Mouse (Mus musculus) Patski (cell line): ENCODE measurements around the gene Prrc2c. TPM values are rescaled to one million over a fixed set of nuclear protein-coding genes. Genes with fewer than 3 reads are reported as not detected.
A peak's percentile ranks its signal among the peaks of the same experiment; 100 is the strongest.
"Not testable (repeated sequence)": the region's sequence is repeated elsewhere in the genome, so short reads cannot be mapped to it uniquely, and the experiment has no call there.

Source experiments
- ATAC-seq: fragments of 100-300 bp; one replicate; pipeline ENCODE4 v1.8.0; 2021
- CTCF ChIA-PET: fragments of 350-600 bp; sonication (Branson Sonifier 250); formaldehyde crosslinking; loops from one replicate; lab custom pipeline; 2022; ENCODE audit warnings: inconsistent platforms; lab: Charles Lee
- POLR2A ChIA-PET: fragments of 350-600 bp; sonication (Branson Sonifier 250); formaldehyde crosslinking; loops from one replicate; lab custom pipeline; 2022; ENCODE audit warnings: antibody characterized with exemption, inconsistent platforms; lab: Charles Lee
- DNase-seq: peaks from one replicate; pipeline ENCODE4 v3.0.0-alpha.2; 2011; ENCODE audit warnings: low read depth, low spot score
- H3K27me3 ChIP-seq: fragments of 371-371 bp; one replicate; pipeline ENCODE4 v1.5.1; 2021
- CTCF ChIP-seq: fragments of 100-300 bp; IDR thresholded peaks from one replicate; pipeline ENCODE4 v1.5.1; 2021
- in situ Hi-C: fragments of 300-500 bp; cut with MboI; formaldehyde crosslinking; loops from 3 replicates; pipeline ENCODE4 v1.11.1; 2018; ENCODE audit warnings: low pct_unique_long_range_greater_than_20kb, mixed read lengths
- polyA plus RNA-seq: library from polyadenylated mRNA; unstranded; gene quantifications from one replicate; pipeline ENCODE4 v1.2.3, GENCODE M21; 2021

Gene Prrc2c
- 78.5 TPM for polyA plus RNA-seq

- DNase-seq (peak; percentile 91), ATAC-seq (peak; percentile 85)
- peak; percentile 75 for TF ChIP-seq CTCF
- CTCF ChIA-PET: no interaction called here
- in situ Hi-C loops: no loop called here
- POLR2A ChIA-PET: interaction anchor here (1.0 kb wide), 1 partner anchor 10 kb away, joined by 7 read pairs; no protein-coding TSS in a partner anchor
- H3K27me3 ChIP-seq: peaks cover 8% of the 10 kb centered on the region
These were observed at the start of gene Prrc2c for GRCm38 (mm10) chr1:162740401-162740835. TSS of gene Prrc2c (minus strand) at chr1:162740556.

- in situ Hi-C loops: no loop called here
- ChIA-PET POLR2A (no interaction called here), CTCF (interaction anchor here (1.5 to 2.2 kb wide), 2 partner anchors 8 to 25 kb away, joined by 3 to 6 read pairs; no protein-coding TSS in a partner anchor)
- TF ChIP-seq CTCF: no peak
- H3K27me3 ChIP-seq: peaks cover 3% of the 10 kb centered on the region
- DNase-seq: no peak
- ATAC-seq: no peak
These were observed 44.9 kb upstream of the Prrc2c start for GRCm38 (mm10) chr1:162785222-162785621.

GRCm38 (mm10) chr1:162783669-162784248 is 43.4 kb upstream of the Prrc2c start:
- no peak for ATAC-seq
- no peak for TF ChIP-seq CTCF
- ChIA-PET POLR2A (no interaction called here), CTCF (interaction anchor here (0.7 to 2.2 kb wide), 6 partner anchors 7 to 64 kb away, joined by 3 to 6 read pairs (median 3); partner anchors contain the start of gene Fmo4)
- H3K27me3 ChIP-seq: peaks cover 7% of the 10 kb centered on the region
- DNase-seq: no peak
- in situ Hi-C loops: no loop called here

- in situ Hi-C loops: not testable (repeated sequence)
These were observed 40.7 kb upstream of the Prrc2c start for GRCm38 (mm10) chr1:162781035-162781434.

GRCm38 (mm10) chr1:162777943-162778538 is 37.7 kb upstream of the Prrc2c start:
- DNase-seq (no peak), ATAC-seq (no peak)
- ChIA-PET POLR2A (no interaction called here), CTCF (no interaction called here)
- H3K27me3 ChIP-seq: peaks cover 19% of the 10 kb centered on the region
- no peak for TF ChIP-seq CTCF
- in situ Hi-C loops: no loop called here

More at GRCm38 (mm10) chr1:162781035-162781434, 40.7 kb upstream of the Prrc2c start:
- ATAC-seq, DNase-seq, POLR2A ChIA-PET: not testable (repeated sequence)
- TF ChIP-seq CTCF: peak; percentile 47
- CTCF ChIA-PET: interaction anchor here (1.5 to 1.9 kb wide), 3 partner anchors 15 to 281 kb away, joined by 4 to 6 read pairs (median 4); no protein-coding TSS in a partner anchor
- H3K27me3 ChIP-seq: peaks cover 19% of the 10 kb centered on the region

GRCm38 (mm10) chr1:162773661-162774060 is 33.3 kb upstream of the Prrc2c start:
- ChIA-PET POLR2A (no interaction called here), CTCF (interaction anchor here (0.7 kb wide), 1 partner anchor 102 kb away, joined by 3 read pairs; no protein-coding TSS in a partner anchor)
- TF ChIP-seq CTCF: no peak
- ATAC-seq (peak; percentile 62), DNase-seq (no peak)
- H3K27me3 ChIP-seq: peaks cover 12% of the 10 kb centered on the region
- in situ Hi-C loops: no loop called here

- no peak for TF ChIP-seq CTCF
- peaks cover 5% of the 10 kb centered on the region for H3K27me3 ChIP-seq
- ChIA-PET POLR2A (no interaction called here), CTCF (interaction anchor here (1.3 kb wide), 1 partner anchor 13 kb away, joined by 3 read pairs; no protein-coding TSS in a partner anchor)
- in situ Hi-C loops: no loop called here
- DNase-seq (no peak), ATAC-seq (no peak)
These were observed 31.4 kb upstream of the Prrc2c start for GRCm38 (mm10) chr1:162771617-162772360.

- no peak for DNase-seq
- CTCF ChIA-PET: no interaction called here
- no peaks in the 10 kb centered on the region for H3K27me3 ChIP-seq
- TF ChIP-seq CTCF: no peak
- no peak for ATAC-seq
- in situ Hi-C loops: no loop called here
- POLR2A ChIA-PET: no interaction called here
These were observed 11.7 kb upstream of the Prrc2c start for GRCm38 (mm10) chr1:162752009-162752408.

GRCm38 (mm10) chr1:162749607-162750006 is 9.3 kb upstream of the Prrc2c start:
- in situ Hi-C loops: no loop called here
- POLR2A ChIA-PET: interaction anchor here (0.9 kb wide), 1 partner anchor 9 kb away, joined by 7 read pairs; the partner anchor contains the start of gene Prrc2c
- no peaks in the 10 kb centered on the region for H3K27me3 ChIP-seq
- no peak for DNase-seq
- no peak for TF ChIP-seq CTCF
- no peak for ATAC-seq
- CTCF ChIA-PET: interaction anchor here (0.5 to 1.0 kb wide), 2 partner anchors 355 to 1033 kb away, joined by 3 read pairs; no protein-coding TSS in a partner anchor

GRCm38 (mm10) chr1:162748761-162749160 is 8.4 kb upstream of the Prrc2c start:
- ChIA-PET CTCF (no interaction called here), POLR2A (no interaction called here)
- in situ Hi-C loops: no loop called here
- H3K27me3 ChIP-seq: no peaks in the 10 kb centered on the region
- no peak for ATAC-seq
- no peak for DNase-seq
- no peak for TF ChIP-seq CTCF
